Mouse (Mus musculus) kidney, postnatal 0 days (tissue): Measurements from ENCODE around the gene Fmnl1. TPM values are rescaled to one million over a fixed set of nuclear protein-coding genes. Genes with fewer than 3 reads are reported as not detected.
A peak's percentile ranks its signal among the peaks of the same experiment; 100 is the strongest.

Experiments
- ATAC-seq: fragments of 200-750 bp; cut with Nextera tagmentation; replicated peaks from 2 replicates; pipeline ENCODE4 v1.8.0; 2017; ENCODE audit warnings: low read depth, moderate number of reproducible peaks, moderate TSS enrichment, moderate library complexity; ENCODE audit not compliant: low FRiP score
- DNase-seq: peaks from one replicate; pipeline ENCODE4 v3.0.0-alpha.2; 2016; ENCODE audit warnings: low spot score
- H3K27ac ChIP-seq: fragments of 300-500 bp; sonication (generic); 2 replicates; pipeline ENCODE4 v1.5.1; 2014; ENCODE audit warnings: mild to moderate bottlenecking
- H3K27me3 ChIP-seq: fragments of 300-500 bp; sonication (generic); 2 replicates; pipeline ENCODE4 v1.6.1; 2014; ENCODE audit warnings: low read length, mixed read lengths; ENCODE audit not compliant: insufficient read depth
- H3K36me3 ChIP-seq: fragments of 300-500 bp; sonication (generic); 2 replicates; pipeline ENCODE4 v1.6.1; 2014; ENCODE audit warnings: low read length, mixed read lengths; ENCODE audit not compliant: insufficient read depth
- H3K4me1 ChIP-seq: fragments of 300-500 bp; sonication (generic); replicated peaks from 2 replicates; pipeline ENCODE4 v1.6.1; 2014; ENCODE audit warnings: antibody characterized with exemption, low read length, mixed read lengths; ENCODE audit not compliant: insufficient read depth
- H3K4me2 ChIP-seq: fragments of 300-500 bp; sonication (generic); 2 replicates; pipeline ENCODE4 v1.6.1; 2014; ENCODE audit warnings: mild to moderate bottlenecking, low read length, moderate library complexity, mixed read lengths
- H3K4me3 ChIP-seq: fragments of 300-500 bp; sonication (generic); replicated peaks from 2 replicates; pipeline ENCODE4 v1.5.1; 2014; ENCODE audit warnings: low read depth, low read length
- H3K9ac ChIP-seq: fragments of 300-500 bp; sonication (generic); 2 replicates; pipeline ENCODE4 v1.6.1; 2014; ENCODE audit warnings: low read depth, low read length
- H3K9me3 ChIP-seq: fragments of 300-500 bp; sonication (generic); replicated peaks from 2 replicates; pipeline ENCODE4 v1.6.1; 2016; ENCODE audit warnings: low read length, inconsistent platforms, mixed read lengths
- CTCF ChIP-seq: IDR thresholded peaks from 2 replicates; pipeline ENCODE4 v1.5.1; 2016; ENCODE audit warnings: antibody characterized with exemption, low read depth, mild to moderate bottlenecking, moderate library complexity
- WGBS: fragments of 180-500 bp; shearing (Covaris S2); extraction: QIAGEN DNeasy Blood & Tissue Kit; methylation state at CpG from one replicate; pipeline ENCODE4 v1.1.7; 2014; 5-methylcytosine and 5-hydroxymethylcytosine counted together
- polyA plus RNA-seq: library from polyadenylated mRNA; unstranded; fragments of >200 nt; fragmentation: Nextera tagmentation; extraction: Ambion mirVana; gene quantifications from 2 replicates; pipeline ENCODE4 v1.2.1, GENCODE M21; 2015

The Fmnl1 gene
- polyA plus RNA-seq, 1 experiment from 2014 or later = 2.6 TPM

- no peaks in the 10 kb centered on the region for H3K9me3 ChIP-seq
- no peak for ATAC-seq
- no peak for DNase-seq
- no peaks in the 10 kb centered on the region for H3K27me3 ChIP-seq
- no peaks in the 10 kb centered on the region for H3K36me3 ChIP-seq
- no peak overlapping the region for H3K4me3 ChIP-seq
- H3K4me2 ChIP-seq = no peak overlapping the region
- no peak for TF ChIP-seq CTCF
- H3K9ac ChIP-seq = no peak overlapping the region
- H3K4me1 ChIP-seq = no peaks in the 10 kb centered on the region
- 59% methylated on average over 8 of the region's 8 CpGs for WGBS
- H3K27ac ChIP-seq = no peak overlapping the region
Observed at GRCm38 (mm10) chr11:103210291-103210690, 39.4 kb downstream of the Fmnl1 start.

DNA sequence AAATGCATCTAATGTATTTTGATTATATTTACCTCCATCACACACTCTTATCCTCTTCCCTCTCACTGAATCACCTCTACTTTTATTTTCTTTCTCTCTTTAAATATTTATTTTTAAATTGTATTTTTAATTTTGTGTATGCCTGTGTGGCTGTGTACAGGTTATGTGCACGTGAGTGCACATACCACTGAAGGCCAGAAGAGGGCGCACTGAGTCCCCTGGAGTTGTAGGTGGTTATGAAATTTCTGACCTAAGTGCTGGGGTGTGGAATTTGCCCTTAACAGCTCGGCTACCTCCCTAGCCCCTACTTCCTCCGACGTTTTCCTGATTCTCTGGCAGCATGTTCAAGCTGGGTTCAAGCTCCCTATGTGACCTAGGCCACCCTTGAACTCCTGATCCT, 42.8 kb downstream of the Fmnl1 start:
- Histone ChIP-seq H3K9me3 (no peaks in the 10 kb centered on the region), H3K4me3 (no peak overlapping the region), H3K36me3 (no peaks in the 10 kb centered on the region), H3K27ac (no peak overlapping the region), H3K9ac (no peak overlapping the region), H3K4me2 (no peak overlapping the region), H3K4me1 (0 out of 2 replicates have a peak, but pooled peaks cover 13% of the 10 kb centered on the region), H3K27me3 (no peaks in the 10 kb centered on the region)
- WGBS = 87% methylated on average over 5 of the region's 5 CpGs
- no peak for ATAC-seq
- peak; percentile 30; the same call in 1 of the 2 replicates for TF ChIP-seq CTCF
- no peak for DNase-seq

DNA sequence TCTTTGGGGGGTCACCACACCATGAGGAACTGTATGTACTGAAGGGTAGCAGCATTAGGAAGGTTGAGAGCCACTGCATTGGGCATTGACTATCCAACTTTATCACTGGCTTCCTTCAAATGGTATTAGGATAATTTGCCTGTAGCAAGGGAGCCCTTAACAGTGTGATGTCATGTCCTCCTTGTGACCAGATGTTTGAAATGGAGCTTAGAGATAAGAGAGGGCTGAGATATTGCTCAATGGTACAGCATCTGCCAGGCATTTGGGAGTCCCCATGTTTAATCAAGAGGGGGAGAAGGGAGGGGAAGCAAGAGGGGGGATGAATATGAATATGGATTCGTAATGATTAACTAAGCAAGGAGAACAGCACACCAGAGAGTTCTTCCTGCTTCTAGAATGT, 44.4 kb downstream of the Fmnl1 start:
- H3K27me3 ChIP-seq = no peaks in the 10 kb centered on the region
- ATAC-seq (no peak), DNase-seq (no peak)
- no peak overlapping the region for H3K4me3 ChIP-seq
- H3K4me1 ChIP-seq = 0 out of 2 replicates have a peak, but pooled peaks cover 14% of the 10 kb centered on the region
- TF ChIP-seq CTCF = no peak
- H3K27ac ChIP-seq = no peak overlapping the region
- no peaks in the 10 kb centered on the region for H3K9me3 ChIP-seq
- peaks cover 6% of the 10 kb centered on the region; the same call in 1 of the 2 replicates for H3K36me3 ChIP-seq
- H3K9ac ChIP-seq = no peak overlapping the region
- no peak overlapping the region for H3K4me2 ChIP-seq
- WGBS = 89% methylated on average over 1 of the region's 1 CpGs

GRCm38 (mm10) chr11:103217790-103218516, 47.0 kb downstream of the Fmnl1 start, which contains the start of gene Spata32:
Spata32 (minus strand) TSS chr11:103218432.
- peak within 1 kb of the TSS; percentile 75 for H3K4me2 ChIP-seq
- peak within 1 kb of the TSS; percentile 31 for H3K4me3 ChIP-seq
- no peak for TF ChIP-seq CTCF
- DNase-seq (peak; percentile 64), ATAC-seq (no peak; the same call in 1 of the 2 replicates)
- 0 out of 2 replicates have a peak, but pooled peaks cover 14% of the 10 kb centered on the region for H3K4me1 ChIP-seq
- no peak within 1 kb of the TSS for H3K27ac ChIP-seq
- peaks cover 21% of the 10 kb centered on the region; the same call in 1 of the 2 replicates for H3K36me3 ChIP-seq
- H3K9me3 ChIP-seq = no peaks in the 10 kb centered on the region
- no peaks in the 10 kb centered on the region for H3K27me3 ChIP-seq
- H3K9ac ChIP-seq = peak within 1 kb of the TSS; percentile 52; the same call in 1 of the 2 replicates
- WGBS = 1% methylated on average over 45 of the region's 45 CpGs

GRCm38 (mm10) chr11:103218517-103218901, 47.6 kb downstream of the Fmnl1 start:
- H3K4me1 ChIP-seq = 0 out of 2 replicates have a peak, but pooled peaks cover 14% of the 10 kb centered on the region
- H3K4me2 ChIP-seq = peak overlapping the region; percentile 75
- DNase-seq (no peak), ATAC-seq (no peak; the same call in 1 of the 2 replicates)
- peaks cover 23% of the 10 kb centered on the region; the same call in 1 of the 2 replicates for H3K36me3 ChIP-seq
- no peak for TF ChIP-seq CTCF
- no peaks in the 10 kb centered on the region for H3K27me3 ChIP-seq
- H3K9me3 ChIP-seq = no peaks in the 10 kb centered on the region
- peak overlapping the region; percentile 31 for H3K4me3 ChIP-seq
- H3K27ac ChIP-seq = no peak overlapping the region
- 13% methylated on average over 6 of the region's 6 CpGs for WGBS
- 0 out of 2 replicates have a peak overlapping the region, but pooled peaks have one; percentile 52 for H3K9ac ChIP-seq

GRCm38 (mm10) chr11:103219259-103219658, 48.4 kb downstream of the Fmnl1 start:
- H3K9ac ChIP-seq = no peak overlapping the region
- no peak for TF ChIP-seq CTCF
- DNase-seq (no peak), ATAC-seq (no peak)
- H3K27me3 ChIP-seq = no peaks in the 10 kb centered on the region
- H3K27ac ChIP-seq = no peak overlapping the region
- no peak overlapping the region for H3K4me2 ChIP-seq
- H3K9me3 ChIP-seq = no peaks in the 10 kb centered on the region
- WGBS = 94% methylated on average over 5 of the region's 5 CpGs
- no peak overlapping the region for H3K4me3 ChIP-seq
- peaks cover 25% of the 10 kb centered on the region; the same call in 1 of the 2 replicates for H3K36me3 ChIP-seq
- 0 out of 2 replicates have a peak, but pooled peaks cover 14% of the 10 kb centered on the region for H3K4me1 ChIP-seq
